Mouse (Mus musculus): Measurements from ENCODE around the gene Atf7.

GRCm38 (mm10) chr15:102513004-102513403, 112.3 kb downstream of the Atf7 start:
- TF ChIP-seq MAX (IDR thresholded peaks at IDR 0.05): no peak
- no peak for TF ChIP-seq CTCF (IDR thresholded peaks at IDR 0.05; ENCODE audit: control insufficient read depth, insufficient read depth, insufficient read length)
- TF ChIP-seq MYOD1 (IDR thresholded peaks at IDR 0.05; ENCODE audit: control insufficient read depth, insufficient read length, low read depth): no peak
- TF ChIP-seq CEBPB (IDR thresholded peaks at IDR 0.05; ENCODE audit: low read depth): no peak
- TF ChIP-seq USF1 (IDR thresholded peaks at IDR 0.05; ENCODE audit: low read depth): no peak
- TF ChIP-seq FOSL1 (IDR thresholded peaks at IDR 0.05; ENCODE audit: insufficient read depth, low read length, poor library complexity, severe bottlenecking): no peak
- no peak for TF ChIP-seq MYOG (IDR thresholded peaks at IDR 0.05; ENCODE audit: control insufficient read depth, extremely low read depth, insufficient read length)

Data from C2C12 (cell line).